Mouse (Mus musculus): ENCODE results near the gene Adam12. TPM values are rescaled to one million over a fixed set of nuclear protein-coding genes. Genes with fewer than 3 reads are reported as not detected.

Adam12 gene
- total RNA-seq, 2 experiments from 2014 or later, result not detected

DNA sequence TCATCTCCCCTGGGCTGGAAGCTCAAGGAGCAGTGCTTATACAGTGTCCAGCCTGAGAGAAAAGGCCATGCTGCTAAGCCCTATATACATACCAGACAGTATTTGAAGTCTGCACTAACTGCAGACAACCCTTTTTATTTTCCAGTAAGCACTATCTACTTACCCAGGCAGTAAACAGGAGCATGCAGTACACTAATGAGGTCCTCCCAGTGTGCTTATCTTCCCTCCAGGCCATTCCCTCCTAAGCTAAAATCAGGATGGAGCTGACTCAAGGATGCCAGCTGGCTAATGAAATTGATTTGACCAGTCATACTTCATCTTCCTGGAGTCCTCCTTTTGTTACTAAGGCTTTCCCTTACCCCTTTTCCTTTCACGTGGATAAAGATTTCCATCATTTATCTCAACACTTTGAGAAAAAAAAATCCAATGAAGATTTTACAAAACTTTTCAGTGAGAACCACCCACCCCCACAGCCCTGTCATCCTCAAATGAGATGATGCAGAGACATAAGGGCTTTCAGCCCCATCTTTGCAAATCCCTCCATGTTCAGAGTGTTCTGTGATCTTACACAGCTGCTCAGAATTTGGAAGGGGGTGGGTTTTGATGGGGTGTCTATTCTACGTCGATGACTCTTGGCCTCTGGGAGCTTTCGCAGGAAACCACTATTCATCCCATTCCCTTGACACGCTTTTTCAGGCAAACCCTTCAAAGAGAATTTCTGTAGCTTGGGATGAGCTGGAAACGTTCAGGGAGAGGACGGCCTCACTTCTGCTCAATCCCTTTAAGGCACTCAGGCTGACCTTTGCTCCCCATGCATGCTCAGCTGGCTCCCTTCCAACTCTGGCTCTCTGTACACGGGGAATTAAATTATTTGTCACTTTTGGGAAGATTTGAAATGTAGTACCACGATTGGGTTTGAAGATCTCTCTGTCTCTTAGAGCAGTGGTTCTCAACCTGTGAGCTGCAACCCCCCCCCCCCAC, 277.5 kb downstream of the Adam12 start:
- no peak for ATAC-seq (replicated peaks; ENCODE audit: low FRiP score, poor library complexity, severe bottlenecking)

DNA sequence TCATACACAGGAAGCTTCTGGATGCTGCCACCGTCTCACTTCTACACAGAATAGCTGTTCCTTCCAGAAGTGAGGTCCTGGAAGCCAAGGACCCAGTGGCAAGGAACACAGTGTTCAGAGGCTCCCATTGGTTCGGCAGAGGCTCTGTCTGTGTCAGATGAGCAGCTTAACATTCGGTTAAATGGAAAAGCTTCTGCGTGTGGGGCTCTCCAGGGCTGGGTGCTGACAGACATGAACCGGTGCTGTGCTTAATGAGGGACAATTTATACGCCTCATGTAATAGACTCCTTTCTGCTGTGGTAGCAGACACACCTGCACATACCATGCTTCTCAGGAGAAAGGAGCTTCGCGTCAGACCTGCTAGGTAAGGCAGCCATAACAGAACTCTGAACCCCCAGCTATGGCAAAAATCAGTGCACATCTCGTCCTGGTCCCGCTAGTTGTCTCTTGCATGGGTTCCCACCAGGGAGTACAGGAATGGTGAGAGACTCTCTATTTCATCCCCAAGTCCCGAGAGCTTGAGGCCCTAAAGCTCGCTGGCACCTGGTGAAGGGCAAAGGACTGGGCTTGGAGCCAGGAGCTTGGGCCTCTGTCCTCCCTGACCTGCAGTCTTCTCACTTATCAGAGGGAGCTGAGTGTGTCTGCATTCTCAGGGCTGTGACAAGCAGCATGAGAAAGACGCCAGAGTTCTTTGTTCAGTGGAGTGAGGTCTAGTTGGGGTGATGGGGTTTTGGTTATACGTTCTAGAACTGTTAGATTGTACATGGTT, 280.0 kb downstream of the Adam12 start:
- no peak for ATAC-seq (replicated peaks; ENCODE audit: low FRiP score, poor library complexity, severe bottlenecking)

- no peak for ATAC-seq (replicated peaks; ENCODE audit: low FRiP score, poor library complexity, severe bottlenecking)
These were observed 284.6 kb downstream of the Adam12 start for GRCm38 (mm10) chr7:133947360-133947759.

DNA sequence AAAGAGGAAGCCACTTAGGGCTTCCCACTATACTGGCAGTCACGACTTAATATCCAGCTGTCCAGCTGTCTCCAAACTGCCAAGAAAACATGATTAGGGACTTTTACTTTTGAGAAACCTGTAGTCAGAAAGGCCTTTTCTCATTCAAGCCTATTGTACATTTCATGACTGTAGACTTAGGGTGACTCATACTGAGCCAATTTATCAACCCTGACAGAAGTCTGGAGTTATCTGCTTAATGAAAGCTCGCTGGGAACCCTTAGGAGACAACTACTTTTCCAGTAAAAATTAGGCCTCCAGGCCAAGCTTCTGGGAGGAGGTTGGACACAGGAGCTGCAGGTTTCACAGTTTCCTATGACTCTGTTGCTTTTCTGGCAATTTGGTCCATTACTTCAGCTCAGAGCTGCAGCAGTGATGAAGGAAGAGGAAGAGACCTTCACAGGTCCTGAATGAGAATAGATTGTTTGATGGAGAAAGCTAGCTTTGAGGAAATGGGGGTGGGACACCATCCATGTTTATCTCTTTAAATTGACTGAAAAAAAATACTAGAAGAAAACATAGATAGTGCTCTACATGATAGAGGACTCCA, 285.1 kb downstream of the Adam12 start:
- no peak for ATAC-seq (replicated peaks; ENCODE audit: low FRiP score, poor library complexity, severe bottlenecking)

DNA sequence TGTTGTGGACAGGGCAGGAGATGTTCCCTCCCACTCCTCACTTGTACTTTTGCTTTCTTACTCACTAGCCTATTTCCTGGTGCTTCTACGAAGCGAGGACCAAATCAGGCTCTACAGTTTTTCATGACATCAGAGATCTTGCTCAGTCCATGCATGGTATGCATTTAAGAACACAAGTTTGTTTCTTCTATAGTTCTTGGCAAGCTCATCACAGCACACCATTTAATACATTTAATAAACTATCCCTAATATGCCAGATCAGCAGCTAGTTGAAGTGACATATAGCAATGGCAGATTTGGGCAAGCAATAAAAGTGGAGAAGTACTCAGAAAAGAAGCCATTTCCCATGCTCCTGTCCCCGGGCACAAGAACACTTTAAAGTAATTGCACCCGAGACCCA, 285.8 kb downstream of the Adam12 start:
- no peak for ATAC-seq (replicated peaks; ENCODE audit: low FRiP score, poor library complexity, severe bottlenecking)

- no peak for ATAC-seq (replicated peaks; ENCODE audit: low FRiP score, poor library complexity, severe bottlenecking)
These were observed 291.5 kb downstream of the Adam12 start for GRCm38 (mm10) chr7:133940405-133940804.

- ATAC-seq (replicated peaks; ENCODE audit: low FRiP score, poor library complexity, severe bottlenecking), result no peak
These were observed 294.5 kb downstream of the Adam12 start for GRCm38 (mm10) chr7:133937473-133937872.

DNA sequence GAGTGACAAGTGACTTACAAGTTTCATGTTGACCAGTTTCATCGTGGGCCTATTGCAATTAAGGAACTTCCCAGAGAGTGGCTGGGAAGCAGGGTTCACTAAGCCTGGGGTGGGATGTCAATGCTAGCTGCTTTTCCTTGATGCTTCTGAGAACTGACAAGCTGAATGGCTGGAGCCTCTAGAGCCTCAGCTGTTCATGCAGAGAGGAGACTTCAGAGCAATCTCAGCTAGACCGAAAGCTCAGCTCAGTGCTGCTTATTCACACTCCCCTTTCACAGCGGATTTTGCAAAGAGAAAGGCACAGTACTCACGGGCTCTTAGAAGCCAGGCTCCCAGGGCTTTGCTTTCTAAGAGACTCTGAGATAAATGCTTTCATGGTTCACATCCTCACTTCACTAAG, 295.6 kb downstream of the Adam12 start:
- ATAC-seq (replicated peaks; ENCODE audit: low FRiP score, poor library complexity, severe bottlenecking), result no peak

DNA sequence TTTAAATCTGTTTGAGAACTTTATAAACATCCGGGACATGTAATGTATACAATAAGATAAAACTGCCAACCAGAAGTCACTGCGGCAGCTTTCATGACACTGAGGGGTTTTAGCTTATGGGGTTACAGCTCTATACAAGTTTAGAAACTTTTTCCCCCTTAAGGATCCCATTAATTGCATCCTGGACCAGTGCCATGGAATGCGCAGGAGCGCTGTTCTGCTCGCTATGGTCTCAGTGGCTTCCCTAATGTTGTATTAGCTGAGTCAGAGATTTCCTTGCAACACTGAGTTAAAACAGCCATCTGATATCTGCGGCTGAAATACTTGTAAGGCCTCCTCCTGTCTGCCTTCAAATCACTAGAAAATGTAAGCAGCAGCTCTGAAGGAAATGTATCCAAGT, 298.6 kb downstream of the Adam12 start:
- no peak for ATAC-seq (replicated peaks; ENCODE audit: low FRiP score, poor library complexity, severe bottlenecking)

DNA sequence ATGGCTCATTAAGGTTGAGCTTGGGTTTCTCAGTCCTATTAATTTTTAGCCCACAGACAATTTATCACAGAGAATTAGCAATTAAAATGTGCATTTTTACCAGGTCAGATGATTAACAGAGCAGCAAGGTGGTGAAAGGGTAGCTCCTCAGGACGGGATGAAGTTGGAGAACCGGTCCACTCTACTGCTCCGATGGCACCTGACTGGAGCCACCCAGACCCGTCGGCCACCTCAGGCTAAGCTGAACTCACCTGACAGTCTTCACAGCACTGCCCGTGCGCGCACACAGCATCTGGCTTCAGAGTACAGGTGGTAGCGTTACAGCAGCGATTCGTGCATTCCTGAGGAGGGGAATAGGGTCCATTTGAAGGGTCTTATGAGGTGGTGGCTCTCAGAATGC, 300.5 kb downstream of the Adam12 start:
- no peak for ATAC-seq (replicated peaks; ENCODE audit: low FRiP score, poor library complexity, severe bottlenecking)

DNA sequence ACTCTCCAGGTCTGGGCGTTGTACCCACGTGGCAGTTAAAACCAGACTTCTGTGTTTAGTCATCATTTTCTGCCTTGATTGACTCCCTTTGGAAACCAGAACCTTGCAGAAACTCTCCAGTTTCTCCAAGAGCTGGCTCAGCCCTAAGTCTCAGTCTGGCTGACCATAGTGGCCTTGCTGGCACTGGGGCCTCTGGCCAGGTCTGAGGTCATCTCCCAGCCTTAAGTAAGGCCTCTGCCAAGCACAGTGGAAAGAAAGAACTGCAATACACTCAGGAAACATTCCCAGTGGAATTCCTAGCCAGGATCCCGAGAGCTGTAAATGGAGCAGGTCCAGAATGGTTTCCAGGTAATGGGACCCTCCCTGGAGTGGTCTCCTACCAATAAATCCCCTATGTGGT, 303.0 kb downstream of the Adam12 start:
- no peak for ATAC-seq (replicated peaks; ENCODE audit: low FRiP score, poor library complexity, severe bottlenecking)

DNA sequence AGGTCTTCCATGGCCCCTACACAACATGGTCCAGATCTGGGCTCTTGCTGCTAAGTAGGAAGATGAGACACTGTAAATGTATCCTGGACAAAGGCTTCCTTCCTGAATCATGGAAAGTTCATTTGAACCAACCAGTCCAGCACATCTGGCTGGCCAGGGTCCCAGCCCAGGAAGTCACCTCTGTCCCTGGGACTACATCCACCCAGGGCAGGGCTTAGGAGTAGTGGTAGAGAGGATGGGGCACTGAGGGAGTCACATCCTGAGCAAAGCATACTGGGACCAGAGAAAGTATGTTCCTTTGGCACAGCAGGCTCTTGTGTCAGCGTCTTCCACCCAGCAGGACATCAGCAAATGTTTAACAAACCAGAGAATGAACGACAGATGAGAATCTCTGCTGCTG, 306.2 kb downstream of the Adam12 start:
- no peak for ATAC-seq (replicated peaks; ENCODE audit: low FRiP score, poor library complexity, severe bottlenecking)

DNA sequence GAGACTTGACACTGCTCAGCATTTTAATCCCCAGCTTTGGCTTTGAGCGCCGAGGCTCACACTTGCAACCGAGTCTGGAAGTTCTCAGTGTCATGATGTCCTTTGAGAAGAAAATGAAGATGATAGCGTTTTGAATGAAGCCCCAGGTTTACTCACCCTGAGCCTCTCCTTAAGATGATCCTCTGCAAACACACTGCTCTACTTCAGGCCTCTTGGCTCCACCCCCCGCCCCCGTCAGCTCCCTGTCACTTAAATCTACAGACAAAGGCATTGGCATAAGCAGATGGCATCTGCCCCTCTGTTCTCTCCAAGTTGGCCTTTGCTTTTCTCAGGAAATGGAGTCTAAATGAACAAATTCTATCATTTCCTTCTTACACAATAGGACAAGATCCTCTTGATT, 308.0 kb downstream of the Adam12 start:
- ATAC-seq (replicated peaks; ENCODE audit: low FRiP score, poor library complexity, severe bottlenecking), result no peak

DNA sequence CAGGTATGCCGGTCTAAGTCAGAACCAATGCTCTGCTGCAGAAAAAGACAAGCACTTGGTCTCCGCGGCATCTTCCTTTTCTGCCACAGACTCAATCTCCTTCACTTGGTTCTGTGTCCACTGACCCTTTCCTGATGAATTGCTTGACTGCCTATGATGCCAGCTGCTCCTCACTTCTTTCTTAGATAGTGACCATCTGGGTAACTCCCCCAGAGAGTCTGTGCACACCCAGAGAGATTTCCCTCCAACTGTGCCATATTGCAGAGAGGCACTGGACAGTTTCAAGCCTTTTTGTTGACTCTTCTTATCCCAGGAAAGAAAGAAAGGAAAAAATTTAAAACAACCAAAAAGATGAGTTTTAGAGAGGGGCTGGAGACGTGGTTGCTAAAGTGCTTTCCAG, 310.7 kb downstream of the Adam12 start:
- no peak for ATAC-seq (replicated peaks; ENCODE audit: low FRiP score, poor library complexity, severe bottlenecking)

GRCm38 (mm10) chr7:133920724-133921123, 311.2 kb downstream of the Adam12 start:
- no peak for ATAC-seq (replicated peaks; ENCODE audit: low FRiP score, poor library complexity, severe bottlenecking)

DNA sequence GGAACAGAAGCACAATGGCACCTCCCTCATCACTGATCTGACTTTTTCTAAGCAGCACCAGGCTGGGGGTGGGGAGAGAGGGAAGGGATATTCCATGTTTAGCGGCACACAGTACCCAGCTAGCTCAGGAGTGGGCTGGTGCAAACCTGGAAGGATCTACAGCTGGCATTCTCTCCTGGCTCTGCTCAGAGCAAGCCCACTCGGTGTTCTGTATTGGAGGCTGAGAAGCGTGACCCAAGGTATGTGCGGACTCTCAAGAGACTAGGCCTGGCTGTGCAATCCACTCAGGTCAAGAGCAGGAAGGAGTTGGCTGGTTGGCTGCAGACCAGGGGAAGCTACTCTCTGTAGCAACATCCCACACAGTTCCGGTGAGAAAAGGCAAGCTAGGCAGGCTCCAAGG, 312.0 kb downstream of the Adam12 start:
- ATAC-seq (replicated peaks; ENCODE audit: low FRiP score, poor library complexity, severe bottlenecking), result no peak

DNA sequence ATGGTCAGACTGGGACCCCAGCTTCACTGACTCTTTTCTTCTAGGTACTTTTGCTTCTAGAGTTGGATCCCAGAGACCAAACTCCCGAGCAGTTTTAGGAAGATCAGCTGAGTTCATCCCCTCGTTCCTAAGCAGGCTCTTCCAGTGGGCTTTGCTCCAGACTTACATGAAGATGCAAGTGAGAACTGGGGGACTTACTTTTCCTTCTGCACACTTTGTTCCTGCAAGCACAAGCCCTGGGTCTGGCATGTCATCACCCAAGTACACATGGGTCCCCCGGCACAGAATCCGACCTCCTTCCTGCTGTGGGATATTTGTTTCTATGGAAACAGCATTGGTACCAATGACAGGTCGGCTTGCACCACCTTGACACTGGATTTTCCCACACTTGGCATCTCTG, 312.6 kb downstream of the Adam12 start:
- ATAC-seq (replicated peaks; ENCODE audit: low FRiP score, poor library complexity, severe bottlenecking), result no peak

- no peak for ATAC-seq (replicated peaks; ENCODE audit: low FRiP score, poor library complexity, severe bottlenecking)
These were observed 315.7 kb downstream of the Adam12 start for GRCm38 (mm10) chr7:133916230-133916629.

GRCm38 (mm10) chr7:133911881-133912280, 320.1 kb downstream of the Adam12 start:
- no peak for ATAC-seq (replicated peaks; ENCODE audit: low FRiP score, poor library complexity, severe bottlenecking)

DNA sequence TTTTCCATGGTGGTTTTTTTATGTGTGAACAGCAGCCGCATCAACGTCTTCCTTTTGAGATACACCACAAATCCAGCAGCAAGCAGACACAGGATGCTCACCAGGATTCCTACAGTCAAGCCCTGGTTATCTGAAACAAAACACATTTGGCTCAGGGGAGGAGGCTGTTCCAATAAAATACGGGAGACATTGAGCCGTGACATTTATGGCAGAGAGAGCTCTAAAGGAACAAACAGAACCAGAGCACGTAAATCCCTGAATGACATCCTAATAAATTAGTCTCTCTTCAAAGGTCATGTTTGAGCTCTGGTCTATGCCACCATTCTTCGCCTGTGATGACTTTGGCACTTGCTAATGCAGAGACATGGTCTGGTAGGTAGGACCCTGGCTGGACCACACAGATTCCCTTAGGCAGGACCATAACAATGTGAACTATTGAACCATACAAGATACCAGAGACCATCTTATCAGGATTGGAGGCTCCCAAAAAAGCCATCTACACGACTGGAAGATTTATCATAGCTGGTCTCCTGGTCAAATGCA, 322.0 kb downstream of the Adam12 start:
- ATAC-seq (replicated peaks; ENCODE audit: low FRiP score, poor library complexity, severe bottlenecking), result no peak
